Mouse (Mus musculus): ENCODE data around the gene Grin2d. TPM values are rescaled to one million over a fixed set of nuclear protein-coding genes. Genes with fewer than 3 reads are reported as not detected.

Grin2d gene
- polyA plus RNA-seq, 1 experiment from 2014 or later = 0.66 TPM

DNA sequence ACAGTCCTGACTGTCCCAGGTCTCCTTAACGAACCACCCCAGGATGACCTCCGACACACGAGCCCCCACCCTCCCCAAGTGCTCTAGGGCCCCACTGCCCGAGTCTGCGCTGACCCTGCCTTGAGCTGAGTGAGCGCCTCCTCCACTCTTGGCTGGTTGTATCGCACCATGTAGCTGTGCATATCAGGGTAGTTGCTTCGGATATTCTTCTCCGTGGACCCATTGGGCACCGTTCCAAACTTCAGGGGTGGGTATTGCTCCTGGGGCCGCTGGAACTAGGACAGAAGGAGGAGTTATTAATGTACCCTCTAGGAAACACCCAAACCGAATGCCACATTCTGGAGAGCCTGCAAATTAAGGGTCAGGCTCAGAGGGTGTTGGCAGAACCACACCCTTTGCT lies 25.1 kb downstream of the Grin2d start:
- Histone ChIP-seq H3K27me3 (replicated peaks; ENCODE audit: control insufficient read depth, insufficient read depth, low read length) (peaks cover 14% of the 10 kb centered on the region), H3K27ac (ENCODE audit: low read depth, low read length) (no peak overlapping the region), H3K9me3 (ENCODE audit: control insufficient read depth) (no peaks in the 10 kb centered on the region), H3K9ac (ENCODE audit: low read depth, low read length) (no peak overlapping the region), H3K4me1 (replicated peaks; ENCODE audit: control insufficient read depth, insufficient read depth, low read length) (no peaks in the 10 kb centered on the region), H3K4me3 (ENCODE audit: low read depth, low read length) (no peak overlapping the region), H3K4me2 (replicated peaks; ENCODE audit: low read depth) (no peak overlapping the region), H3K36me3 (ENCODE audit: control insufficient read depth, insufficient read depth) (0 out of 2 replicates have a peak, but pooled peaks cover 4% of the 10 kb centered on the region)
- TF ChIP-seq CTCF (IDR thresholded peaks at IDR 0.05; ENCODE audit: low read depth) = no peak
- ATAC-seq = no peak
- whole genome bisulfite sequencing = 82% methylated on average over 12 of the region's 12 CpGs

GRCm38 (mm10) chr7:45850661-45851060 lies 27.5 kb downstream of the Grin2d start:
- Histone ChIP-seq H3K4me3 (ENCODE audit: low read depth, low read length) (no peak overlapping the region), H3K27ac (ENCODE audit: low read depth, low read length) (no peak overlapping the region), H3K9ac (ENCODE audit: low read depth, low read length) (no peak overlapping the region), H3K4me2 (replicated peaks; ENCODE audit: low read depth) (no peak overlapping the region), H3K4me1 (replicated peaks; ENCODE audit: control insufficient read depth, insufficient read depth, low read length) (no peaks in the 10 kb centered on the region), H3K36me3 (ENCODE audit: control insufficient read depth, insufficient read depth) (0 out of 2 replicates have a peak, but pooled peaks cover 4% of the 10 kb centered on the region), H3K27me3 (replicated peaks; ENCODE audit: control insufficient read depth, insufficient read depth, low read length) (0 out of 2 replicates have a peak, but pooled peaks cover 3% of the 10 kb centered on the region), H3K9me3 (ENCODE audit: control insufficient read depth) (no peaks in the 10 kb centered on the region)
- no peak for ATAC-seq
- TF ChIP-seq CTCF (IDR thresholded peaks at IDR 0.05; ENCODE audit: low read depth) = no peak
- WGBS = 67% methylated on average over 3 of the region's 3 CpGs

DNA sequence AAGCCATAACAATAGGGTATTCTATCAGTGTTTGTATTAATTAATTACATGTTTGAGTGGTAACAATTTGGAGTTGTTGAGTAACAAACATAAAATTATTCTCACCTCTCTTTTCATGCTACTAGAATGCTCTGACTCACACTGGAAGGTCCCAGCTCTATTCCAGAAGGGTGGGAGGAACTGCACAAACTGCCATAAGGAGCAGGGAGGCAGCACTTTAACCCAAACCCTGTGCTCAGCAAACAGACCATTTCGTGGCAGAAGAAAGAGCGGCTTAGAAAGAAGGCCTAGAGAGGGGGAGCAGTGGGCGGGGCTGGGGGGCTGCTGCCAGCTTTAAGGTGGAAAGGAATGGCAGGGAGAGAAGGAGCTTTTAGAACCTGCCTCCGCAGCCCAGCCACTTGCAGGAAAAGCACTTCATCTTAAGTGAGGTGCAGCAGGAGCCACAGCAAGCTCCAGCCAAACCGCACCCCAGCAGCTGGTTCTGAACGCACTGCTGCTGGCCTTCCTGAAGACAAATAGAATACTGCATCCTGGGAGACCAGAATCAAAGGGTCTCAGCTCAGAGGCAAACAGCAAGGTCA lies 29.6 kb downstream of the Grin2d start:
- Histone ChIP-seq H3K27ac (ENCODE audit: low read depth, low read length) (no peak overlapping the region), H3K9ac (ENCODE audit: low read depth, low read length) (no peak overlapping the region), H3K36me3 (ENCODE audit: control insufficient read depth, insufficient read depth) (no peaks in the 10 kb centered on the region), H3K27me3 (replicated peaks; ENCODE audit: control insufficient read depth, insufficient read depth, low read length) (0 out of 2 replicates have a peak, but pooled peaks cover 3% of the 10 kb centered on the region), H3K4me1 (replicated peaks; ENCODE audit: control insufficient read depth, insufficient read depth, low read length) (no peaks in the 10 kb centered on the region), H3K4me2 (replicated peaks; ENCODE audit: low read depth) (no peak overlapping the region), H3K4me3 (ENCODE audit: low read depth, low read length) (no peak overlapping the region), H3K9me3 (ENCODE audit: control insufficient read depth) (no peaks in the 10 kb centered on the region)
- no peak for TF ChIP-seq CTCF (IDR thresholded peaks at IDR 0.05; ENCODE audit: low read depth)
- no peak for ATAC-seq
- 18% methylated on average over 6 of the region's 6 CpGs for WGBS

GRCm38 (mm10) chr7:45842950-45843744 lies 35.0 kb downstream of the Grin2d start:
- Histone ChIP-seq H3K9me3 (ENCODE audit: control insufficient read depth) (no peaks in the 10 kb centered on the region), H3K27ac (ENCODE audit: low read depth, low read length) (no peak overlapping the region), H3K9ac (ENCODE audit: low read depth, low read length) (no peak overlapping the region), H3K4me2 (replicated peaks; ENCODE audit: low read depth) (no peak overlapping the region), H3K4me3 (ENCODE audit: low read depth, low read length) (no peak overlapping the region), H3K27me3 (replicated peaks; ENCODE audit: control insufficient read depth, insufficient read depth, low read length) (0 out of 2 replicates have a peak, but pooled peaks cover 3% of the 10 kb centered on the region), H3K36me3 (ENCODE audit: control insufficient read depth, insufficient read depth) (no peaks in the 10 kb centered on the region), H3K4me1 (replicated peaks; ENCODE audit: control insufficient read depth, insufficient read depth, low read length) (no peaks in the 10 kb centered on the region)
- no peak for TF ChIP-seq CTCF (IDR thresholded peaks at IDR 0.05; ENCODE audit: low read depth)
- WGBS = 82% methylated on average over 10 of the region's 10 CpGs
- no peak for ATAC-seq

GRCm38 (mm10) chr7:45833924-45834323 lies 44.3 kb downstream of the Grin2d start:
- no peak overlapping the region for H3K9ac ChIP-seq (ENCODE audit: low read depth, low read length)
- no peak overlapping the region for H3K27ac ChIP-seq (ENCODE audit: low read depth, low read length)
- H3K27me3 ChIP-seq (replicated peaks; ENCODE audit: control insufficient read depth, insufficient read depth, low read length) = peaks cover 37% of the 10 kb centered on the region
- no peaks in the 10 kb centered on the region for H3K9me3 ChIP-seq (ENCODE audit: control insufficient read depth)
- no peak for TF ChIP-seq CTCF (IDR thresholded peaks at IDR 0.05; ENCODE audit: low read depth)
- ATAC-seq = no peak
- peak overlapping the region; percentile 74 for H3K4me2 ChIP-seq (replicated peaks; ENCODE audit: low read depth)
- no peaks in the 10 kb centered on the region; the same call in 1 of the 2 replicates for H3K4me1 ChIP-seq (replicated peaks; ENCODE audit: control insufficient read depth, insufficient read depth, low read length)
- 0 out of 2 replicates have a peak, but pooled peaks cover 1% of the 10 kb centered on the region for H3K36me3 ChIP-seq (ENCODE audit: control insufficient read depth, insufficient read depth)
- peak overlapping the region; percentile 46 for H3K4me3 ChIP-seq (ENCODE audit: low read depth, low read length)
- 7% methylated on average over 31 of the region's 31 CpGs for WGBS

- H3K36me3 ChIP-seq (ENCODE audit: control insufficient read depth, insufficient read depth) = peaks cover 8% of the 10 kb centered on the region; the same call in 1 of the 2 replicates
- no peaks in the 10 kb centered on the region; the same call in 1 of the 2 replicates for H3K4me1 ChIP-seq (replicated peaks; ENCODE audit: control insufficient read depth, insufficient read depth, low read length)
- no peak overlapping the region for H3K27ac ChIP-seq (ENCODE audit: low read depth, low read length)
- TF ChIP-seq CTCF (IDR thresholded peaks at IDR 0.05; ENCODE audit: low read depth) = no peak
- H3K27me3 ChIP-seq (replicated peaks; ENCODE audit: control insufficient read depth, insufficient read depth, low read length) = peaks cover 37% of the 10 kb centered on the region
- H3K9me3 ChIP-seq (ENCODE audit: control insufficient read depth) = no peaks in the 10 kb centered on the region
- peak overlapping the region; percentile 74 for H3K4me2 ChIP-seq (replicated peaks; ENCODE audit: low read depth)
- peak overlapping the region; percentile 46 for H3K4me3 ChIP-seq (ENCODE audit: low read depth, low read length)
- H3K9ac ChIP-seq (ENCODE audit: low read depth, low read length) = 0 out of 2 replicates have a peak overlapping the region, but pooled peaks have one; percentile 1
- ATAC-seq = no peak
- 0% methylated on average over 84 of the region's 86 CpGs for WGBS
Observed at GRCm38 (mm10) chr7:45833148-45833790, 44.9 kb downstream of the Grin2d start.
